Mouse (Mus musculus) lung, postnatal 36 days (tissue): ENCODE measurements at regions not wholly inside any gene's neighbourhood (a gene's known extent, or its start where the extent isn't known, plus 50 kb on each side); places are given as distances from the start of the nearest gene placed in this dataset.
A peak's percentile ranks its signal among the peaks of the same experiment; 100 is the strongest.
"Not testable (repeated sequence)": the region's sequence is repeated elsewhere in the genome, so short reads cannot be mapped to it uniquely, and the experiment has no call there.

Experiments used
- DNase-seq: peaks from one replicate; pipeline ENCODE4 v3.0.0; 2022; ENCODE audit warnings: mixed read lengths

GRCm38 (mm10) chr1:79379736-79380135 is 60.2 kb downstream of the Scg2 start:
- no peak for DNase-seq

GRCm38 (mm10) chr1:79374811-79375210 is 65.1 kb downstream of the Scg2 start:
- no peak for DNase-seq

- no peak for DNase-seq
These were observed 82.5 kb downstream of the Scg2 start for GRCm38 (mm10) chr1:79357291-79358045.

- DNase-seq: no peak
These were observed 93.4 kb downstream of the Scg2 start for GRCm38 (mm10) chr1:79346511-79346910.

- DNase-seq: no peak
These were observed 104.3 kb downstream of the Scg2 start for GRCm38 (mm10) chr1:79335480-79336114.

- no peak for DNase-seq
These were observed 122.7 kb downstream of the Scg2 start for GRCm38 (mm10) chr1:79317194-79317593.

GRCm38 (mm10) chr1:79314774-79315173 is 125.1 kb downstream of the Scg2 start:
- DNase-seq: peak; percentile 30

- no peak for DNase-seq
These were observed 127.8 kb downstream of the Scg2 start for GRCm38 (mm10) chr1:79312153-79312552.

- no peak for DNase-seq
These were observed 136.3 kb downstream of the Scg2 start for GRCm38 (mm10) chr1:79303602-79304001.

- no peak for DNase-seq
These were observed 140.3 kb downstream of the Scg2 start for GRCm38 (mm10) chr1:79299639-79300038.

- DNase-seq: no peak
These were observed 180.2 kb downstream of the Scg2 start for GRCm38 (mm10) chr1:79259726-79260125.

- no peak for DNase-seq
These were observed 226.9 kb downstream of the Scg2 start for GRCm38 (mm10) chr1:79212970-79213369.

GRCm38 (mm10) chr1:79212471-79212870 is 227.4 kb downstream of the Scg2 start:
- no peak for DNase-seq

GRCm38 (mm10) chr1:79211981-79212380 is 227.9 kb downstream of the Scg2 start:
- not testable (repeated sequence) for DNase-seq

GRCm38 (mm10) chr1:79207207-79207606 is 232.7 kb downstream of the Scg2 start:
- DNase-seq: no peak

- DNase-seq: no peak
These were observed 242.2 kb downstream of the Scg2 start for GRCm38 (mm10) chr1:79197682-79198081.

- DNase-seq: no peak
These were observed 248.9 kb downstream of the Scg2 start for GRCm38 (mm10) chr1:79191031-79191430.

- DNase-seq: no peak
These were observed 256.1 kb downstream of the Scg2 start for GRCm38 (mm10) chr1:79183534-79184411.

- DNase-seq: no peak
These were observed 295.8 kb downstream of the Scg2 start for GRCm38 (mm10) chr1:79144113-79144512.
